8 mouse cellular contexts compared by ENCODE assay signal in genomic region chr19:14596941-14597916, GRCm38 (mm10). TPM values are rescaled to one million over a fixed set of nuclear protein-coding genes. Genes with fewer than 3 reads are reported as not detected.
DNase-seq lines count a peak whose midpoint lies in the region; ATAC-seq and TF ChIP-seq lines count a peak whose summit lies in the region.

No protein-coding gene starts in this region.

- peak overlapping the region; percentile 97 for H3K9ac ChIP-seq in embryonic facial prominence, embryonic 13.5 days
- H3K9ac ChIP-seq in heart, embryonic 13.5 days, result peak overlapping the region; percentile 97
- H3K9ac ChIP-seq in kidney, postnatal 0 days (ENCODE audit: low read depth, low read length), result peak overlapping the region; percentile 97
- H3K9ac ChIP-seq in liver, embryonic 16.5 days (ENCODE audit: low read depth, low read length), result peak overlapping the region; percentile 81
- peak overlapping the region; percentile 84 for H3K9ac ChIP-seq in neural tube, embryonic 15.5 days (replicated peaks)

- peak; percentile 74 for DNase-seq in CD4-positive, CD25-positive, alpha-beta regulatory T cell, adult 2 months (ENCODE audit: low read depth, low spot score)
- DNase-seq in adrenal gland, postnatal 25 days, result peak; percentile 56
- peak; percentile 84 for DNase-seq in kidney, postnatal 0 days (ENCODE audit: low spot score)
- peak; percentile 26 to 37 for DNase-seq in thymus, adult 18-20 months

- H3K27ac ChIP-seq in embryonic facial prominence, embryonic 13.5 days, result peak overlapping the region; percentile 97
- peak overlapping the region; percentile 96 for H3K27ac ChIP-seq in heart, embryonic 13.5 days (replicated peaks)
- H3K27ac ChIP-seq in kidney, postnatal 0 days, result peak overlapping the region; percentile 92
- peak overlapping the region; percentile 89 for H3K27ac ChIP-seq in liver, embryonic 16.5 days (ENCODE audit: low read length)
- H3K27ac ChIP-seq in neural tube, embryonic 15.5 days (replicated peaks), result peak overlapping the region; percentile 96

- no peak for TF ChIP-seq CTCF in kidney, postnatal 0 days (IDR thresholded peaks at IDR 0.05; ENCODE audit: low read depth)

- peaks cover 3% of the 10 kb centered on the region; the same call in 1 of the 2 replicates for H3K27me3 ChIP-seq in embryonic facial prominence, embryonic 13.5 days
- H3K27me3 ChIP-seq in heart, embryonic 13.5 days (replicated peaks), result 0 out of 2 replicates have a peak, but pooled peaks cover 3% of the 10 kb centered on the region
- H3K27me3 ChIP-seq in kidney, postnatal 0 days (ENCODE audit: insufficient read depth, low read length), result no peaks in the 10 kb centered on the region
- no peaks in the 10 kb centered on the region for H3K27me3 ChIP-seq in liver, embryonic 16.5 days (ENCODE audit: control insufficient read depth, insufficient read depth, low read depth, low read length)
- peaks cover 4% of the 10 kb centered on the region; the same call in 1 of the 2 replicates for H3K27me3 ChIP-seq in neural tube, embryonic 15.5 days (replicated peaks)

- peak overlapping the region; percentile 63 for H3K4me2 ChIP-seq in embryonic facial prominence, embryonic 13.5 days
- H3K4me2 ChIP-seq in heart, embryonic 13.5 days, result peak overlapping the region; percentile 68
- H3K4me2 ChIP-seq in kidney, postnatal 0 days (ENCODE audit: low read length), result peak overlapping the region; percentile 76
- peak overlapping the region; percentile 70 for H3K4me2 ChIP-seq in liver, embryonic 16.5 days (ENCODE audit: low read depth, low read length)
- H3K4me2 ChIP-seq in neural tube, embryonic 15.5 days, result peak overlapping the region; percentile 61

- ATAC-seq in embryonic facial prominence, embryonic 13.5 days (ENCODE audit: insufficient number of reproducible peaks, insufficient read depth, low FRiP score, low TSS enrichment, low read depth), result no peak
- no peak for ATAC-seq in heart, embryonic 13.5 days (ENCODE audit: extremely low read depth, insufficient number of reproducible peaks, low FRiP score, low TSS enrichment)
- ATAC-seq in kidney, postnatal 0 days (replicated peaks; ENCODE audit: low FRiP score, low read depth), result no peak
- ATAC-seq in liver, embryonic 16.5 days (ENCODE audit: low read depth), result peak; percentile 4; the same call in 1 of the 2 replicates
- peak; percentile 1 for ATAC-seq in neural tube, embryonic 15.5 days (ENCODE audit: low FRiP score)

- no peaks in the 10 kb centered on the region for H3K36me3 ChIP-seq in embryonic facial prominence, embryonic 13.5 days
- peaks cover 3% of the 10 kb centered on the region for H3K36me3 ChIP-seq in heart, embryonic 13.5 days
- H3K36me3 ChIP-seq in kidney, postnatal 0 days (ENCODE audit: insufficient read depth, low read length), result no peaks in the 10 kb centered on the region
- peaks cover 2% of the 10 kb centered on the region for H3K36me3 ChIP-seq in liver, embryonic 16.5 days (ENCODE audit: control insufficient read depth, insufficient read depth)
- no peaks in the 10 kb centered on the region for H3K36me3 ChIP-seq in neural tube, embryonic 15.5 days

- H3K4me1 ChIP-seq in embryonic facial prominence, embryonic 13.5 days, result peaks cover 29% of the 10 kb centered on the region
- H3K4me1 ChIP-seq in heart, embryonic 13.5 days, result peaks cover 43% of the 10 kb centered on the region
- peaks cover 5% of the 10 kb centered on the region for H3K4me1 ChIP-seq in kidney, postnatal 0 days (replicated peaks; ENCODE audit: insufficient read depth, low read length)
- H3K4me1 ChIP-seq in liver, embryonic 16.5 days (ENCODE audit: control insufficient read depth, low read depth, low read length), result peaks cover 20% of the 10 kb centered on the region
- peaks cover 33% of the 10 kb centered on the region for H3K4me1 ChIP-seq in neural tube, embryonic 15.5 days

- H3K9me3 ChIP-seq in embryonic facial prominence, embryonic 13.5 days, result no peaks in the 10 kb centered on the region
- no peaks in the 10 kb centered on the region for H3K9me3 ChIP-seq in heart, embryonic 13.5 days
- no peaks in the 10 kb centered on the region for H3K9me3 ChIP-seq in kidney, postnatal 0 days (replicated peaks; ENCODE audit: low read length)
- H3K9me3 ChIP-seq in liver, embryonic 16.5 days (replicated peaks; ENCODE audit: control insufficient read depth, low read length), result no peaks in the 10 kb centered on the region
- H3K9me3 ChIP-seq in neural tube, embryonic 15.5 days (replicated peaks), result no peaks in the 10 kb centered on the region

- WGBS in embryonic facial prominence, embryonic 13.5 days, result under 1% methylated on average over 119 of the region's 120 CpGs
- WGBS in heart, embryonic 13.5 days, result under 1% methylated on average over 102 of the region's 120 CpGs
- WGBS in kidney, postnatal 0 days, result under 1% methylated on average over 99 of the region's 120 CpGs
- WGBS in liver, embryonic 16.5 days (ENCODE audit: insufficient replicate concordance), result under 1% methylated on average over 113 of the region's 120 CpGs
- under 1% methylated on average over 118 of the region's 120 CpGs for WGBS in neural tube, embryonic 15.5 days

- H3K4me3 ChIP-seq in embryonic facial prominence, embryonic 13.5 days, result peak overlapping the region; percentile 85
- H3K4me3 ChIP-seq in heart, embryonic 13.5 days, result peak overlapping the region; percentile 92
- H3K4me3 ChIP-seq in kidney, postnatal 0 days (replicated peaks; ENCODE audit: low read depth, low read length), result peak overlapping the region; percentile 97
- peak overlapping the region; percentile 76 for H3K4me3 ChIP-seq in liver, embryonic 16.5 days (ENCODE audit: low read depth, low read length)
- peak overlapping the region; percentile 85 for H3K4me3 ChIP-seq in neural tube, embryonic 15.5 days (replicated peaks)

RNA-seq across cellular contexts. Expression of gene Tle4, which starts 0.6 kb away (rescaled TPM):
- total RNA-seq in adrenal gland, postnatal 25 days (2021), result 9.2 and 11.0 TPM in 2 replicates
- 15.4 and 19.4 TPM in 2 replicates for polyA plus RNA-seq in embryonic facial prominence, embryonic 13.5 days (2015; fragmentation: Nextera tagmentation; extraction: Ambion mirVana)
- 5.8 and 5.9 TPM in 2 replicates for polyA plus RNA-seq in heart, embryonic 13.5 days (2015; fragmentation: Nextera tagmentation; extraction: Ambion mirVana)
- 11.2 and 12.8 TPM in 2 replicates for polyA plus RNA-seq in kidney, postnatal 0 days (2015; fragmentation: Nextera tagmentation; extraction: Ambion mirVana)
- polyA plus RNA-seq in liver, embryonic 16.5 days (2015; fragmentation: Nextera tagmentation; extraction: Ambion mirVana), result 2.9 and 3.1 TPM in 2 replicates
- polyA plus RNA-seq in neural tube, embryonic 15.5 days (2015; fragmentation: Nextera tagmentation; extraction: Ambion mirVana), result 22.3 and 24.3 TPM in 2 replicates

Comparison
In these comparisons a context has a peak if more than half of its experiments do, and no peak if none do; other contexts are left out.
1. DNase-seq: peak in every context shown above with its lines; median percentile 84 in kidney, postnatal 0 days; 74 in CD4-positive, CD25-positive, alpha-beta regulatory T cell, adult 2 months; 56 in adrenal gland, postnatal 25 days; 32 in thymus, adult 18-20 months.
2. ATAC-seq: peak in liver, embryonic 16.5 days (single experiment) and neural tube, embryonic 15.5 days (single experiment); none in embryonic facial prominence, embryonic 13.5 days (single experiment), heart, embryonic 13.5 days (single experiment) and kidney, postnatal 0 days (single experiment).
3. Peak in every context shown above with its lines, with median percentiles within 50 percentile points of each other: H3K27ac ChIP-seq, H3K4me2 ChIP-seq, H3K4me3 ChIP-seq and H3K9ac ChIP-seq.